Mouse (Mus musculus) liver (tissue): ENCODE data around the gene Bfar.
"Not testable (repeated sequence)": the region's sequence is repeated elsewhere in the genome, so short reads cannot be mapped to it uniquely, and the experiment has no call there.

Source experiments
- DNase-seq: peaks from one replicate; pipeline ENCODE4 v3.0.0-alpha.2; 2020; ENCODE audit warnings: mixed read lengths

Gene Bfar

DNA sequence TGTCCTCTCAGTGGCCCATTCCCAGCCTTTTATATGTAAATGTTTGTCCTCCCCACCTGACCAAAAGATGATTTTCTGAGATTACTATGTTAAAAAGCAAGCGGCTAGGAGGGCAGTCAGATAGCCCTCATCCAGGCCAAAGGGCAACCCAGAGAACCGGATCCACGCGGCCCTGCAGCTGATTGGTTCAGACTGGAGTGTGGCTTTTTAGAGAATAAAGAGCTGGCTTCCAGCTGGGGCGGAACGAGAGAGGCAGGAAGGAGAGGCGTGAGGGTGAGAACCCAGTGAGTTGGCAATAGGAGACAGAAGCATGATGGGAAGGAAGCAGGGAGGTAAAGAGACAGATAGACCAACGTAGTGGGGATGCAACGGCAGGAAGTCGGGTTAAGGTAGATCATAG is 51.3 kb downstream of the Bfar start:
- no peak for DNase-seq

- DNase-seq, result no peak
Observed at GRCm38 (mm10) chr16:13727811-13728335, 56.2 kb downstream of the Bfar start.

GRCm38 (mm10) chr16:13729428-13729827 is 57.8 kb downstream of the Bfar start:
- no peak for DNase-seq

GRCm38 (mm10) chr16:13730285-13731255 is 58.9 kb downstream of the Bfar start, which contains the start of gene Pla2g10:
TSS of gene Pla2g10 (minus strand) at chr16:13730983.
- DNase-seq, result peak; percentile 50

- no peak for DNase-seq
Observed at GRCm38 (mm10) chr16:13732786-13733185, 61.1 kb downstream of the Bfar start.

DNA sequence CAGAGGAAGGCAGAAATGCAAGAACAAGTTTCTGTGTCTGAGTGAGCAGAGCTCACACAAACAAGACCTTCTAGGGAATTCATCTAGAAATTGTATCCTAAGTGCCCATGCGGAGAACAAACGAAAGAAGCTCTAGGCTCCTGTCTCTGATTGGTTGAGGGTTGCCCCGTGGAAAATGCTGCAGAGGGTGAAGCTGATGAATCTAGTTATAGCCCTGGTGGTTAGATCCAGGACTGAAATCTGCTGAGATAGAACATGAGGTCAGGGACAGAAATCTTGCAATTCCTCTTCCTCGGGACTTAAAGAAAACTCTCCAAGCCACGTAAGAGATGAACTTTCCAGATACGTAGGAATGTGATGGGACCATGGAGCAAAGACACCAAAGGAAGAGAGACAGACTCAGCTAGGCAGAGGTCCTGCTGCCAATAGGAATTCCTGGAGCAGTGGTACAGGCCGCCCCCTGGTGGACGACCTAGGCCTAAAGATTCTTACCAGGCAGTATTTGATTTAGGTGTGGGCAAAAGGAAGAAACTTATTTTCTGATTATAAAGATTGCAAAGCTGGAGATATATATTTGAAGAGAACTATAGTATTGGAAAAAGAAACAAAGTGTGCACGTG is 62.0 kb downstream of the Bfar start:
- DNase-seq, result peak; percentile 79

DNA sequence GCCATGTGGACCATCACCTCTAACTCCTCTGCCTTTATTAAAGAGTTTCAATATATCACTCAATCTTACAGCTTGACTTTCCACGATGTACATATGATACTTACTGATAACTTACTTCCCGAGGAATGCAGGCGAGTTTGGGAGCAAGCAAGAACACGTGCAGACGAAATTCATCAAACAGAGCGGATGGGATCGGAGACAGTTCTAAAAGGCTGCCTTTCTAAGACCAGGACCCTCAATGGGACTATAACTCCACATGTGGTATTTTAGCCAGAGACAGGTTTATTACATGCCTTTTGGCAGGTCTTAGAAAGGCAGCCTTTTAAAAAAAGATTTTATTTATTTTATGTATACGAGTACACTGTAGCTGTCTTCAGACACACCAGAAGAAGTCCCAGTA is 64.3 kb downstream of the Bfar start:
- DNase-seq, result no peak

- not testable (repeated sequence) for DNase-seq
Observed at GRCm38 (mm10) chr16:13739044-13739443, 67.4 kb downstream of the Bfar start.

- DNase-seq, result no peak
Observed at GRCm38 (mm10) chr16:13740844-13741243, 69.2 kb downstream of the Bfar start.

GRCm38 (mm10) chr16:13747708-13748107 is 76.0 kb downstream of the Bfar start:
- DNase-seq, result no peak

GRCm38 (mm10) chr16:13748124-13748523 is 76.5 kb downstream of the Bfar start:
- no peak for DNase-seq

GRCm38 (mm10) chr16:13748813-13749212 is 77.2 kb downstream of the Bfar start:
- DNase-seq, result not testable (repeated sequence)

GRCm38 (mm10) chr16:13749306-13749705 is 77.6 kb downstream of the Bfar start:
- DNase-seq, result no peak

- no peak for DNase-seq
Observed at GRCm38 (mm10) chr16:13749981-13750380, 78.3 kb downstream of the Bfar start.

GRCm38 (mm10) chr16:13750626-13751025 is 79.0 kb downstream of the Bfar start:
- no peak for DNase-seq
